Mouse (Mus musculus) forebrain, embryonic 12.5 days (tissue): Measurements from ENCODE around the gene D5Ertd579e. TPM values are rescaled to one million over a fixed set of nuclear protein-coding genes. Genes with fewer than 3 reads are reported as not detected.

ENCODE experiments used
- ATAC-seq: fragments of 200-750 bp; cut with Nextera tagmentation; 2 replicates; pipeline ENCODE4 v1.8.0; 2017; ENCODE audit warnings: moderate TSS enrichment; ENCODE audit not compliant: low FRiP score
- H3K27ac ChIP-seq: fragments of 300-500 bp; sonication (generic); 2 replicates; pipeline ENCODE4 v1.5.1; 2016; ENCODE audit warnings: mild to moderate bottlenecking
- H3K27me3 ChIP-seq: fragments of 300-500 bp; sonication (generic); 2 replicates; pipeline ENCODE4 v1.6.1; 2016; ENCODE audit warnings: mild to moderate bottlenecking
- H3K36me3 ChIP-seq: fragments of 300-500 bp; sonication (generic); replicated peaks from 2 replicates; pipeline ENCODE4 v1.6.1; 2016; ENCODE audit warnings: mild to moderate bottlenecking
- H3K4me1 ChIP-seq: fragments of 300-500 bp; sonication (generic); 2 replicates; pipeline ENCODE4 v1.6.1; 2016
- H3K4me2 ChIP-seq: fragments of 300-500 bp; sonication (generic); 2 replicates; pipeline ENCODE4 v1.6.1; 2016; ENCODE audit warnings: mild to moderate bottlenecking, moderate library complexity
- H3K4me3 ChIP-seq: fragments of 300-500 bp; sonication (generic); replicated peaks from 2 replicates; pipeline ENCODE4 v1.5.1; 2016; ENCODE audit warnings: mild to moderate bottlenecking
- H3K9ac ChIP-seq: fragments of 300-500 bp; sonication (generic); 2 replicates; pipeline ENCODE4 v1.6.1; 2016; ENCODE audit warnings: mild to moderate bottlenecking
- H3K9me3 ChIP-seq: fragments of 300-500 bp; sonication (generic); 2 replicates; pipeline ENCODE4 v1.6.1; 2016
- WGBS: fragments of 180-500 bp; shearing (Covaris S2); methylation state at CpG from one replicate; pipeline ENCODE4 v1.1.7; 2016; 5-methylcytosine and 5-hydroxymethylcytosine counted together
- polyA plus RNA-seq: library from polyadenylated mRNA; unstranded; fragments of >200 nt; fragmentation: Nextera tagmentation; extraction: Ambion mirVana; gene quantifications from 2 replicates; pipeline ENCODE4 v1.2.1, GENCODE M21; 2016

D5Ertd579e gene
- polyA plus RNA-seq, 1 experiment from 2014 or later = 46.6 TPM

DNA sequence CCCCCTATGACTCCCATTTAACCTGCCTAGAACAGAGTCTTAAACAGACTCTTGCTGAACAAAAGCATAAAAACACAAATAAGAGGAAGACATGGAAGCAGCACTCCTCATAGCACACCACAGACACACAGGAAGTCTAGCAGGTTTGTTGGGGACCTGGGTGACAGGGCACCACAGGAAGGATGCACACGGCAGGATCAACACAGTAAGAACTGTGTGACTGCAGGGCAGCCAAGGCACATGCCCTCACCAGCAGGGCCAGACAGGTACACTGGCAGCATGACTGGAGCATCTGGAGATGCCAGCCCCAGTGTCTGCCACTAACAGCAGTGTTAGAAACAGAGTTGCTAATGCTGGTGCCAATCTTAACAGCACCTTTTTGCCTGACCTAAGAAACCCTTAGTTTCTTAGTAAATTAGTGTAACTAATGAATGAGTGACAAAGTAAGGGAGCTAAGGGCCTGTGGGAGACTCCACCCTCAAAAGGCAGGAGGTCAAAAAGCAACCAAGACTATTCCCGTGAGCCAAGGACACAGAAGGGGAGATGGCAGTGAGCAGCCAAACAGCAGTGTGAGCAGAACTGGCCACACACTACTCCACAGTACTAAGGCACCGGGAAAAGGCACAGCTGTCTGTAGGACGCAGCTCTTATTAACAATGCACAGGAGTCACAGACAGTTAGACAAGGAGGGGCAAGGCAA is 125.1 kb downstream of the D5Ertd579e start:
- no peak for ATAC-seq
- Histone ChIP-seq H3K36me3 (peaks cover 13% of the 10 kb centered on the region), H3K27me3 (no peaks in the 10 kb centered on the region), H3K4me3 (no peak overlapping the region), H3K9ac (no peak overlapping the region), H3K9me3 (no peaks in the 10 kb centered on the region), H3K4me1 (peaks cover 17% of the 10 kb centered on the region), H3K4me2 (no peak overlapping the region), H3K27ac (no peak overlapping the region)
- WGBS = 92% methylated on average over 4 of the region's 4 CpGs

DNA sequence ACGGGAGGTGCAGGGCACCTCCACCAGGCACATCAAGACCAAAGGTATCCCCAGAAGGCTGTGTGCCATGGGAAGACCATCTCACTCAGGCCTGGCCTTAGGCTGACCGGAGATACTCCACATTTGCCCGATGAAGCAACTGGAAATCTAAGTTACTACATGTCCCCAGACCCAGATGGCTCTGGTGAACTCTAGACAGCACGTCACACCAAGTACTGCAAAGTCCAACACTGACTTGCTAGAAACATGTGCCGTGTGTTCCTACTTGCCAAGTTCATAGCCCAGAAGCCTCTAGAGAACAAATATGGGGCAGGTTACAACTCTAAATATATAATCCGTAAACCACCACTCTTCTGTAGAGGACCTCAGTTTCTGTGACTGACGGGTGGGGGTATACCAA is 125.7 kb downstream of the D5Ertd579e start:
- no peak for ATAC-seq
- WGBS = 93% methylated on average over 7 of the region's 7 CpGs
- peaks cover 17% of the 10 kb centered on the region for H3K4me1 ChIP-seq

DNA sequence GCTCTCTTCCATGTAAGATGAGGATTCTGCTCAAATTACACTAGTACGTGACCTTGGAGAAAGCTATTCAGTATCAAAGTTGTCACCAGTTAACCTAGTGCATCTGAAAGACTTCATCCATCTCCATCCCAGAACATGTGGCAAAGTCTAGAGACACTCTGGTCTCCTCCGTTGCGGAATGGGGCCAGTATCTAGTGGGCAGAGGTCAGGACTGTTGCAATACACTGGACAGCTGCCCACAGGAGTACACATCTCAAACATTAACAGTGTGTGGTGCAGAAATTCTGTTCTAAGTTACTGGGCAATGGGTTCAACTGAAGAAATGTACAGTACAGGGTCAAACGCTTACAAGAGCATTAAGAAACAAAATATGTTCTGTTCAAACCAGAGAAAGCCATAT is 127.7 kb downstream of the D5Ertd579e start:
- no peak overlapping the region for H3K9ac ChIP-seq
- no peak overlapping the region for H3K4me3 ChIP-seq
- no peak overlapping the region for H3K4me2 ChIP-seq
- peaks cover 13% of the 10 kb centered on the region for H3K36me3 ChIP-seq
- H3K27ac ChIP-seq = no peak overlapping the region
- H3K4me1 ChIP-seq = peaks cover 5% of the 10 kb centered on the region
- H3K9me3 ChIP-seq = no peaks in the 10 kb centered on the region
- ATAC-seq = no peak
- 90% methylated on average over 4 of the region's 4 CpGs for WGBS
- no peaks in the 10 kb centered on the region for H3K27me3 ChIP-seq

More for the DNA sequence above, 125.7 kb downstream of the D5Ertd579e start:
- Histone ChIP-seq H3K36me3 (peaks cover 13% of the 10 kb centered on the region), H3K4me2 (no peak overlapping the region), H3K4me3 (no peak overlapping the region), H3K9ac (no peak overlapping the region), H3K9me3 (no peaks in the 10 kb centered on the region), H3K27ac (no peak overlapping the region), H3K27me3 (no peaks in the 10 kb centered on the region)

DNA sequence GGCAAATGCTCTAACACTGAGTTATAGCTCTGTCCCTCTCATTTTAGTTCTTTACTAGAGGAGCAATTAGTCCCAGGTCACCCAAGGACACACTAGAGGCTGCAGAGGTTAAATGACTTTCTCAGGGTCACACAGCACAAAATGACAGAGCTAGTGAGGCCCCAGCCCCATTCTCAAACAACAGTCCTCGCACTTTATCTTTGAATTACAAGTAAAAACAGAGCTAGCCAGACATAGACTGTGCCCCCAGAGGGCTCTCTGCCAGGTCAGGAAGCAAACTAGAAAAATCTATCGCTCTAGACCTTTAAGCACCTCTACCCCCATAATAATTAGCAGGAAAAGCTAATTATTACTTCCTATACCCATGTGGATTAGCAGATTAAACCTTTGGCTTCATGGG is 128.2 kb downstream of the D5Ertd579e start:
- Histone ChIP-seq H3K27ac (no peak overlapping the region), H3K36me3 (peaks cover 13% of the 10 kb centered on the region), H3K4me1 (peaks cover 5% of the 10 kb centered on the region), H3K9me3 (no peaks in the 10 kb centered on the region), H3K9ac (no peak overlapping the region), H3K27me3 (no peaks in the 10 kb centered on the region), H3K4me2 (no peak overlapping the region), H3K4me3 (no peak overlapping the region)
- 79% methylated on average over 2 of the region's 2 CpGs for WGBS
- ATAC-seq = no peak

DNA sequence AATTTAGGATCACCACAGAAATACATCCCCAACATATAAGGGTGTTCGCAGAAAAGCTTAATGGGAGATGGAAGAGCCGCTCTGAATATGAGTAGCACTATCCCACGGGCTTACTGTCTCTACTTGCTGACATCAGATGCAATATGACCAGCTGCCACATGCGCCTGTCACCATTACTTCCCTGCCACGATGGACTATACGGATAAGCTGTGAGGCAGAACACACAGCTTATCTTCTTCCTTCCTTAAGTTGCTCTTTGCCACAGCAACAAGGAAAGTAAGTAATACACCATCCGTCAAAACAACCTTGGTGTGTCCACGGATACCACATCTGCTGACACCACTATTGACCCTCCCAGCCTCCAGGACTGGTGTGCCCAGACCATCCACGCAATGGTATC is 131.3 kb downstream of the D5Ertd579e start:
- Histone ChIP-seq H3K27me3 (no peaks in the 10 kb centered on the region), H3K9me3 (no peaks in the 10 kb centered on the region), H3K4me2 (no peak overlapping the region), H3K4me3 (no peak overlapping the region), H3K9ac (no peak overlapping the region), H3K4me1 (peaks cover 5% of the 10 kb centered on the region), H3K36me3 (no peaks in the 10 kb centered on the region), H3K27ac (no peak overlapping the region)
- ATAC-seq = no peak
- WGBS = 93% methylated on average over 9 of the region's 9 CpGs

DNA sequence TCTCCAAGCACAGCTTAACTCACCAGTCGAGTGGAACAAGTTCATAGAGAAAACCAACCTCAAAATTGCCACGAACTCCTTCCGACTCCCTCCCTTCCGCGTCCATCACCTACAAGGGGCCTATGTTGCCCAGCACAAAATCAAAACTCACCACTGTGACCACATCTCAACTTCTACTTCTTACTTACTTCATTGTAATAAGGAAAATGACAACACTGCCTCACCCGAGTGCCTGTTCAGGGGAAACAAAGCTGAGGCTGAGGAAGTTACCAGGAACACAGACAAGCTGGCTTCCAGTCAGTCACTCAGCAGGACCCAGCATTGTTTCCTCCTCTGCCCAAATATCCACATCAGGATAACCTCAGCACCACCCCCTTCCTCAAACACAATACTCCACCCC is 132.1 kb downstream of the D5Ertd579e start:
- no peak overlapping the region for H3K4me2 ChIP-seq
- no peak for ATAC-seq
- H3K9me3 ChIP-seq = no peaks in the 10 kb centered on the region
- no peak overlapping the region for H3K27ac ChIP-seq
- H3K27me3 ChIP-seq = no peaks in the 10 kb centered on the region
- peaks cover 5% of the 10 kb centered on the region for H3K4me1 ChIP-seq
- no peak overlapping the region for H3K9ac ChIP-seq
- H3K4me3 ChIP-seq = no peak overlapping the region
- no peaks in the 10 kb centered on the region for H3K36me3 ChIP-seq
- WGBS = 88% methylated on average over 6 of the region's 6 CpGs

DNA sequence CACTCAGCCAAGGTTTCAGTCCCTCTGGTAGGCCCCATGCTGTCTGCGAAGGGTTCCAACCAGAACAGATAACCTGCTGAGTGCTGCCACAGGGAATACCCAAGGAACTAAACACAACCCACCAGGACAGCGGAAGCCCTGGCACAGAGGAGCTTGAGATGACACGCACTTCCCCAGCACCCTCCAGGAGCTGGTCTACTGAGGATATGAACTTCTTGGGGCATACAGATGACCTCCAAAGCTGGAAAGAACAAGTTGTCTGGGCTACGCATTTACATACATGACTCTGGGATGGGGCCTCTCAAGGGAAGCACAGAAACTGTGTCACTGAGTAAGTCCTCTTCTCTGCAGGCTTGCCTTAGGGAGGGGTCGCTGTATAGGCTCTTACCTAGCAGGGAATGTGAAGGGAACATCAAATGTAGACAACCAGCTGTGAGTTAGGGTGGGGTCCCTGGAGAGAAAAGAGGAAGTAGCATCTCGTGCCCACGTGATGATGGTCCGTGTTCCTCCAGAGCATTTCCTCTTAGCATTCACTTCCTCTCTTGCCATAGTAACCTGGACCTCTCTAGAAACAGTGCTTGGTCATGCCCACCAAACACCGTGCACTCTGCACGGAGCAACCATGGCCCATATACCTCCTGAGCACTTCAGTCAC is 132.9 kb downstream of the D5Ertd579e start:
- Histone ChIP-seq H3K27me3 (no peaks in the 10 kb centered on the region), H3K9me3 (no peaks in the 10 kb centered on the region), H3K9ac (no peak overlapping the region), H3K4me1 (peaks cover 5% of the 10 kb centered on the region), H3K27ac (no peak overlapping the region), H3K36me3 (no peaks in the 10 kb centered on the region), H3K4me2 (no peak overlapping the region), H3K4me3 (no peak overlapping the region)
- no peak for ATAC-seq
- 91% methylated on average over 10 of the region's 10 CpGs for WGBS

DNA sequence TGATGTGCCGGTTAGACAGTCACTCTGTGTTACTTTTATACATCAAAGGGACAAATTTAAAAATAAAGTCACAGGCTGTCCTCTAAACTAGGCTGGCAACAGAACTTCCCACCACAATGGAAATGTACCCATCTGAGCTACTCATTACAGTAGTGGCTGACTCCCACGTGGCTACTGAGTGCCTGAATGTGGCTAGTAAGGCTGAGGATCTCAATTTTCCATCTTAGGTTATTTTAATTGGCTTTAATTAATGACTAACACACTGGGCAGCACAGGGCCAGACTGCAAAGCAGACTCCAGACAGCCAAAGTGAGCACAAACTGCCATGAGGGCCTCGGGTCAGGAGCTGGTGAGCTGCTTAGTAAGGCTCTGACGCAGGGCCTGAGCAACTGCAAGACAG is 134.3 kb downstream of the D5Ertd579e start:
- WGBS = 82% methylated on average over 4 of the region's 4 CpGs
- no peak overlapping the region for H3K4me2 ChIP-seq
- no peak overlapping the region for H3K9ac ChIP-seq
- H3K36me3 ChIP-seq = no peaks in the 10 kb centered on the region
- no peak overlapping the region for H3K4me3 ChIP-seq
- no peak overlapping the region for H3K27ac ChIP-seq
- H3K9me3 ChIP-seq = no peaks in the 10 kb centered on the region
- no peak for ATAC-seq
- peaks cover 5% of the 10 kb centered on the region for H3K4me1 ChIP-seq
- H3K27me3 ChIP-seq = no peaks in the 10 kb centered on the region

DNA sequence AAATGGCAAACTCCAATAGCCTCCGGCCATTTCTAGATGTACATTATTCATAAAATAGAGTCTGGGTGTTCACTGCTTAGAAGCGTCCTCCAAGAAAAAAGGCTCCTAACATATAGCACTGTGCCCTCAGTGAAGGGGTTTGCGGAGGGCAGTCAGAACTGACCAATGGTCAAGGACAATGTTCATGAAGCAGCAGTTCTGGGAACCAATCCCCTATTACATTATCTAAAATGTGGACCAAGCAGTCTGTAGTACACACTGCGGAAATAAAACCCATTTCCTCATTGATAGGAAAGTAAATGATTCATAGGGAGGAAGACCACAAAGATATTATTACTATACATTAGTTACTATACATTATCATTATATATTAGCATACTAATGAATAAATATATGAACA is 135.3 kb downstream of the D5Ertd579e start:
- WGBS = 85% methylated on average over 4 of the region's 4 CpGs
- Histone ChIP-seq H3K9me3 (no peaks in the 10 kb centered on the region), H3K4me3 (no peak overlapping the region), H3K4me1 (peaks cover 5% of the 10 kb centered on the region), H3K27ac (no peak overlapping the region), H3K36me3 (no peaks in the 10 kb centered on the region), H3K4me2 (no peak overlapping the region), H3K9ac (no peak overlapping the region), H3K27me3 (no peaks in the 10 kb centered on the region)
- ATAC-seq = no peak

DNA sequence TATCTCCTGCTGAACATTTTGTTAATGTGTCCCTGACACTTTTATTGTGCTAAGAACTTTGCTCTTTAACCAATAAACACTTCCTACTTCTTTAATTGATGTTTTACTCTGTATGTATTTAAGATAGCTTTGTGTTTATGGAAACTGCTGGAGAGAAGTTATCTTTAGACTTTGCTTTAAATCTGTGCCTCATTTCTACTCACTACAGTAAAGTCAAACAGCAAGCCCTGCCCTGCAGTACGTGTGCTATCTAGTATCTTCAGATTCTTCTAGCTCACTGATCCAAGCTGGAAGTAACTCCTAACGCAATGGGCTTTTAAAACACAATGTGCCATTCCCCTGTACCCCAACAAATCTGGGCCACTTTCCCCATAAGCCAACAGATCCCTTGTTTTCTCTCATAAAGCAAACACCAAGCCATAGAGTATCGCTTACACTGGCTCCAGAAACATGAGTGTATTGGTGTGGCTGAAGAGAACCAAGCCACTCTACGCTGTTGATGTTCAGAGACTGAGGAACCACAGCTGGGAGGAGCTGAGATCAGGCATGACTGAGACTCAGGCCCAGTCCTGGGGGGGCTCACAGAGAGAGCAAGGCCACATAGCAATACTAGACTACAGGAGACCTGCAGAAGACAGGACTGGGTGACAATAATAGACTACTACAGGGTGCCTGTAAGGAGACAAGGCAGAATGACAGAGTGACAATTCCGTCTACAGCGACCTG is 136.2 kb downstream of the D5Ertd579e start:
- no peaks in the 10 kb centered on the region for H3K9me3 ChIP-seq
- no peaks in the 10 kb centered on the region for H3K27me3 ChIP-seq
- no peak overlapping the region for H3K4me2 ChIP-seq
- H3K27ac ChIP-seq = no peak overlapping the region
- WGBS = 88% methylated on average over 6 of the region's 6 CpGs
- no peak for ATAC-seq
- no peak overlapping the region for H3K4me3 ChIP-seq
- H3K4me1 ChIP-seq = peaks cover 5% of the 10 kb centered on the region
- H3K36me3 ChIP-seq = no peaks in the 10 kb centered on the region
- no peak overlapping the region for H3K9ac ChIP-seq

DNA sequence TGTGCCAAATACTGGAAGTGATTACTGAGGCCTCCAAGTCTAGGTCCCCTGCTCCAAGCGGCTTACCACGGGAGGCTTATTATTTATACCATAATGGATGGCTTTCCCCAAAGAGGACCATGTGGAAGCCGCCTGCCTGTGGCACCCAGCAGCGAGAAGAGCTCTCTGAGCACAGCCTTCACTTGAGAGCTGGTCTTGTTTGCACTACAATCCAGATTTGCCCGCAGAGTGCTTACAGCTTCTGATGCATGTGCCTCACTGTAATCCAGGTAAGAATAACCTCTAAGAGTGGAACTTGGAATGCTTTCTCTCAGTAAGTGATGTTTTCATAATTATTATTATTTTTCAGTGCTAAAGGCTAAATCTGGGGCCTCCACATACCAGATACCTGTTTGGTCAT is 136.7 kb downstream of the D5Ertd579e start:
- no peak for ATAC-seq
- no peak overlapping the region for H3K4me3 ChIP-seq
- no peak overlapping the region for H3K9ac ChIP-seq
- H3K4me2 ChIP-seq = no peak overlapping the region
- no peak overlapping the region for H3K27ac ChIP-seq
- no peaks in the 10 kb centered on the region for H3K9me3 ChIP-seq
- no peaks in the 10 kb centered on the region for H3K27me3 ChIP-seq
- WGBS = 73% methylated on average over 5 of the region's 5 CpGs
- no peaks in the 10 kb centered on the region for H3K36me3 ChIP-seq
- peaks cover 5% of the 10 kb centered on the region for H3K4me1 ChIP-seq

DNA sequence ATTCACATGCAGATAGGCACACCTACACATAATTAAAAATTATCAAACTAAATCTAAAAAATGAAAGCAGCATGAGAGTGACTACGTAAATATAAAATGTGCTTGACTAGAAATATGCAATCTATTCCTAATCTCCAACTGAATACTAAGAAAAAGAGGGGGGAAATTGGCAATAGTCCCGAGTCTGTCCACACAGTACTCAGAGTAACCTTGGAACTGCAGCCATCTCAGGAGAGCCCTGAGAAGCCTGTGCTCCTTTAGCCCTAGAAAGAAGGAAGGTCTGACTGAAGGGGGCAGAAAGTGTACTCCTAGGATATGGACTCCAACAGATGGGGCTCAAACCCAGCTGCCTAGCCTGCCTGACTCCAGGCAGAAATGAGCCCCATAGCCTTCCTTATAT is 137.3 kb downstream of the D5Ertd579e start:
- no peak for ATAC-seq
- Histone ChIP-seq H3K4me2 (no peak overlapping the region), H3K9me3 (no peaks in the 10 kb centered on the region), H3K9ac (no peak overlapping the region), H3K4me1 (peaks cover 5% of the 10 kb centered on the region), H3K27me3 (no peaks in the 10 kb centered on the region), H3K4me3 (no peak overlapping the region), H3K36me3 (no peaks in the 10 kb centered on the region), H3K27ac (no peak overlapping the region)
- WGBS = 91% methylated on average over 2 of the region's 2 CpGs
